Mouse (Mus musculus) right cerebral cortex, postnatal 25 days (tissue): Measurements from ENCODE around the gene Pik3cb.

Experiments used
- DNase-seq: peaks from one replicate; pipeline ENCODE4 v3.0.0; 2022

Gene Pik3cb

GRCm38 (mm10) chr9:99145756-99146155 lies 5.3 kb upstream of the Pik3cb start:
- DNase-seq: no peak

- DNase-seq: no peak
Measured at GRCm38 (mm10) chr9:99144416-99144989, 4.1 kb upstream of the Pik3cb start.

GRCm38 (mm10) chr9:99141618-99142017 lies 1.2 kb upstream of the Pik3cb start:
- no peak for DNase-seq

- DNase-seq: no peak
Measured at GRCm38 (mm10) chr9:99141171-99141570, 750 bp upstream of the Pik3cb start.

- no peak for DNase-seq
Measured at GRCm38 (mm10) chr9:99139194-99140023, 1.0 kb downstream of the Pik3cb start.

GRCm38 (mm10) chr9:99137301-99137700 lies 3.1 kb downstream of the Pik3cb start:
- DNase-seq: no peak

GRCm38 (mm10) chr9:99131951-99132470 lies 8.4 kb downstream of the Pik3cb start:
- DNase-seq: no peak

- DNase-seq: no peak
Measured at GRCm38 (mm10) chr9:99131119-99131518, 9.3 kb downstream of the Pik3cb start.

GRCm38 (mm10) chr9:99127578-99127977 lies 12.8 kb downstream of the Pik3cb start:
- DNase-seq: no peak

- no peak for DNase-seq
Measured at GRCm38 (mm10) chr9:99122749-99123148, 17.7 kb downstream of the Pik3cb start.

GRCm38 (mm10) chr9:99112409-99112808 lies 28.0 kb downstream of the Pik3cb start:
- no peak for DNase-seq

GRCm38 (mm10) chr9:99111085-99111484 lies 29.3 kb downstream of the Pik3cb start:
- DNase-seq: no peak

- no peak for DNase-seq
Measured at GRCm38 (mm10) chr9:99110213-99110612, 30.2 kb downstream of the Pik3cb start.

GRCm38 (mm10) chr9:99109585-99109984 lies 30.8 kb downstream of the Pik3cb start:
- no peak for DNase-seq

GRCm38 (mm10) chr9:99104449-99104848 lies 36.0 kb downstream of the Pik3cb start:
- DNase-seq: no peak

GRCm38 (mm10) chr9:99103865-99104264 lies 36.6 kb downstream of the Pik3cb start:
- no peak for DNase-seq

GRCm38 (mm10) chr9:99098482-99099129 lies 41.8 kb downstream of the Pik3cb start:
- no peak for DNase-seq

GRCm38 (mm10) chr9:99097668-99098067 lies 42.8 kb downstream of the Pik3cb start:
- no peak for DNase-seq

- no peak for DNase-seq
Measured at GRCm38 (mm10) chr9:99095192-99095591, 45.2 kb downstream of the Pik3cb start.

GRCm38 (mm10) chr9:99090546-99090945 lies 49.9 kb downstream of the Pik3cb start:
- DNase-seq: no peak

GRCm38 (mm10) chr9:99089904-99090303 lies 50.5 kb downstream of the Pik3cb start:
- DNase-seq: no peak

GRCm38 (mm10) chr9:99081718-99082117 lies 58.7 kb downstream of the Pik3cb start:
- no peak for DNase-seq

- DNase-seq: no peak
Measured at GRCm38 (mm10) chr9:99081308-99081707, 59.1 kb downstream of the Pik3cb start.

GRCm38 (mm10) chr9:99080657-99081056 lies 59.8 kb downstream of the Pik3cb start:
- DNase-seq: no peak
